Mouse (Mus musculus) kidney, embryonic 15.5 days (tissue): Measurements from ENCODE around the gene Mbl1. TPM values are rescaled to one million over a fixed set of nuclear protein-coding genes. Genes with fewer than 3 reads are reported as not detected.
A peak's percentile ranks its signal among the peaks of the same experiment; 100 is the strongest.

Source experiments
- ATAC-seq: fragments of 200-750 bp; cut with Nextera tagmentation; replicated peaks from 2 replicates; pipeline ENCODE4 v1.8.0; 2017; ENCODE audit warnings: moderate TSS enrichment; ENCODE audit not compliant: low FRiP score
- H3K27ac ChIP-seq: fragments of 300-500 bp; sonication (generic); 2 replicates; pipeline ENCODE4 v1.5.1; 2015; ENCODE audit warnings: mild to moderate bottlenecking, inconsistent platforms
- H3K27me3 ChIP-seq: fragments of 300-500 bp; sonication (generic); 2 replicates; pipeline ENCODE4 v1.6.1; 2015; ENCODE audit warnings: inconsistent platforms
- H3K36me3 ChIP-seq: fragments of 300-500 bp; sonication (generic); 2 replicates; pipeline ENCODE4 v1.6.1; 2015; ENCODE audit warnings: inconsistent platforms
- H3K4me1 ChIP-seq: fragments of 300-500 bp; sonication (generic); 2 replicates; pipeline ENCODE4 v1.6.1; 2015; ENCODE audit warnings: inconsistent platforms
- H3K4me2 ChIP-seq: fragments of 300-500 bp; sonication (generic); 2 replicates; pipeline ENCODE4 v1.6.1; 2015; ENCODE audit warnings: moderate library complexity, mild to moderate bottlenecking, inconsistent platforms
- H3K4me3 ChIP-seq: fragments of 300-500 bp; sonication (generic); replicated peaks from 2 replicates; pipeline ENCODE4 v1.5.1; 2015; ENCODE audit warnings: mild to moderate bottlenecking, inconsistent platforms
- H3K9ac ChIP-seq: fragments of 300-500 bp; sonication (generic); 2 replicates; pipeline ENCODE4 v1.6.1; 2015; ENCODE audit warnings: mild to moderate bottlenecking, inconsistent platforms
- H3K9me3 ChIP-seq: fragments of 300-500 bp; sonication (generic); replicated peaks from 2 replicates; pipeline ENCODE4 v1.6.1; 2016; ENCODE audit warnings: inconsistent platforms
- WGBS: fragments of 180-500 bp; shearing (Covaris S2); methylation state at CpG from one replicate; pipeline ENCODE4 v1.1.7; 2015; ENCODE audit warnings: mixed read lengths; 5-methylcytosine and 5-hydroxymethylcytosine counted together
- polyA plus RNA-seq: library from polyadenylated mRNA; unstranded; fragments of >200 nt; fragmentation: Nextera tagmentation; extraction: Ambion mirVana; gene quantifications from 2 replicates; pipeline ENCODE4 v1.2.1, GENCODE M21; 2015

Gene Mbl1
- polyA plus RNA-seq, 1 experiment from 2014 or later: 0.26 TPM

- ATAC-seq: no peak
- Histone ChIP-seq H3K9me3 (no peaks in the 10 kb centered on the region), H3K9ac (no peak overlapping the region), H3K4me3 (no peak overlapping the region), H3K4me1 (no peaks in the 10 kb centered on the region), H3K4me2 (no peak overlapping the region), H3K27me3 (no peaks in the 10 kb centered on the region), H3K36me3 (no peaks in the 10 kb centered on the region), H3K27ac (no peak overlapping the region)
- WGBS: 77% methylated on average over 3 of the region's 3 CpGs
These were observed 4.3 kb upstream of the Mbl1 start for GRCm38 (mm10) chr14:41146922-41147321.

DNA sequence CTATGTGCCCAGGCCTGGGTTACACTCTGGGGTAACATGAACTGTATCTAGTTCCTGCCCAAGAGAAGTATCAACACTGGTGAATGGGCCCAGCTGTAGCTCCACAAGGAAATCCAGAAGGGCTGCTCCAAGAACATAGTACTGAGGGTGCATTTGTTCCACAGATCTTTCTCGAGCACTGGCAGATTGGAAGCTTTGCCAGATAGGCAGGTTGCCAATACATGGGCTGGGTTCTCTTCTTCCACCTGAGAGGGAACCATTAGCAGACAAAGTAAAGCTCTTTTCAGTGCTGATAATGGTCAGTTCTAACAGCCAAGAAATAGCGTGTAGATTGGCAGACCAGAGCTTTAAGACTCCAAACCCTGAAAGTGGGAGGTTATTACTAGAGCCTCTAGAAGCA lies 3.9 kb upstream of the Mbl1 start:
- Histone ChIP-seq H3K27ac (no peak overlapping the region), H3K4me3 (no peak overlapping the region), H3K27me3 (no peaks in the 10 kb centered on the region), H3K9me3 (no peaks in the 10 kb centered on the region), H3K9ac (no peak overlapping the region), H3K4me1 (no peaks in the 10 kb centered on the region), H3K4me2 (no peak overlapping the region), H3K36me3 (no peaks in the 10 kb centered on the region)
- 83% methylated on average over 2 of the region's 2 CpGs for WGBS
- ATAC-seq: no peak

- H3K4me1 ChIP-seq: no peaks in the 10 kb centered on the region
- H3K9ac ChIP-seq: no peak overlapping the region
- ATAC-seq: no peak
- no peaks in the 10 kb centered on the region for H3K36me3 ChIP-seq
- no peaks in the 10 kb centered on the region for H3K27me3 ChIP-seq
- no peak overlapping the region for H3K27ac ChIP-seq
- H3K4me2 ChIP-seq: no peak overlapping the region
- H3K9me3 ChIP-seq: no peaks in the 10 kb centered on the region
- 90% methylated on average over 4 of the region's 4 CpGs for WGBS
- no peak overlapping the region for H3K4me3 ChIP-seq
These were observed 8.8 kb downstream of the Mbl1 start for GRCm38 (mm10) chr14:41160076-41160475.

GRCm38 (mm10) chr14:41160743-41161142 lies 9.5 kb downstream of the Mbl1 start:
- WGBS: 26% methylated on average over 1 of the region's 1 CpGs
- ATAC-seq: no peak
- H3K4me3 ChIP-seq: no peak overlapping the region
- no peak overlapping the region for H3K27ac ChIP-seq
- H3K9ac ChIP-seq: no peak overlapping the region
- H3K27me3 ChIP-seq: no peaks in the 10 kb centered on the region
- no peak overlapping the region for H3K4me2 ChIP-seq
- H3K9me3 ChIP-seq: no peaks in the 10 kb centered on the region
- H3K4me1 ChIP-seq: no peaks in the 10 kb centered on the region
- H3K36me3 ChIP-seq: no peaks in the 10 kb centered on the region

- no peak overlapping the region for H3K4me2 ChIP-seq
- no peaks in the 10 kb centered on the region for H3K4me1 ChIP-seq
- H3K4me3 ChIP-seq: no peak overlapping the region
- no peak overlapping the region for H3K27ac ChIP-seq
- 20% methylated on average over 2 of the region's 2 CpGs for WGBS
- ATAC-seq: no peak
- no peak overlapping the region for H3K9ac ChIP-seq
- H3K36me3 ChIP-seq: no peaks in the 10 kb centered on the region
- no peaks in the 10 kb centered on the region for H3K27me3 ChIP-seq
- H3K9me3 ChIP-seq: no peaks in the 10 kb centered on the region
These were observed 11.4 kb downstream of the Mbl1 start for GRCm38 (mm10) chr14:41162663-41163062.

DNA sequence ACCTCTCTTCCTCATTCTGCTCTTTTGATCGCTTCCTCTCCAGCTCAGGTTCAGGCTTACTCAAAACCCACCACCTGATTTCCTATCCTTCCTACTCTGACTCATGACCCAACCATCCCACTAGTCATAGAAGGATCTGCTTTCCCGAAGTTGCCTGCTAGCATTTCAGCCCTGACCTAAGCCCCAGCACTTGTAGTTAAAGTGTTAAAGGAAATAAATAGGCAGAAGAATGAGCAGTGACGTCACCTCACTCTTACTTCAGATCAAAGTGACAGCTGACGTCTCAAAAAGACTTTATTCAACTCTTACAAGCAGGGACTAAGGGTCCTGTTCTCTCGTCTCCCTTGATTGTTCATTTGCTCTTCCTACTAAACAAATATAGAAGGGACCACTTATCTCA lies 16.0 kb downstream of the Mbl1 start:
- ATAC-seq: no peak
- 59% methylated on average over 5 of the region's 5 CpGs for WGBS
- Histone ChIP-seq H3K27ac (no peak overlapping the region), H3K36me3 (no peaks in the 10 kb centered on the region), H3K9me3 (no peaks in the 10 kb centered on the region), H3K27me3 (no peaks in the 10 kb centered on the region), H3K4me1 (no peaks in the 10 kb centered on the region), H3K9ac (no peak overlapping the region), H3K4me2 (no peak overlapping the region), H3K4me3 (no peak overlapping the region)

GRCm38 (mm10) chr14:41168567-41168966 lies 17.3 kb downstream of the Mbl1 start:
- Histone ChIP-seq H3K9ac (no peak overlapping the region), H3K36me3 (no peaks in the 10 kb centered on the region), H3K27ac (no peak overlapping the region), H3K27me3 (no peaks in the 10 kb centered on the region), H3K9me3 (no peaks in the 10 kb centered on the region), H3K4me1 (no peaks in the 10 kb centered on the region), H3K4me2 (no peak overlapping the region), H3K4me3 (no peak overlapping the region)
- whole genome bisulfite sequencing: 91% methylated on average over 1 of the region's 1 CpGs
- ATAC-seq: no peak

- H3K27me3 ChIP-seq: no peaks in the 10 kb centered on the region
- H3K4me2 ChIP-seq: no peak overlapping the region
- no peaks in the 10 kb centered on the region for H3K36me3 ChIP-seq
- no peak for ATAC-seq
- no peaks in the 10 kb centered on the region for H3K9me3 ChIP-seq
- no peak overlapping the region for H3K9ac ChIP-seq
- WGBS: 88% methylated on average over 2 of the region's 2 CpGs
- H3K4me1 ChIP-seq: no peaks in the 10 kb centered on the region
- no peak overlapping the region for H3K4me3 ChIP-seq
- no peak overlapping the region for H3K27ac ChIP-seq
These were observed 19.3 kb downstream of the Mbl1 start for GRCm38 (mm10) chr14:41170514-41170913.

GRCm38 (mm10) chr14:41174802-41175201 lies 23.5 kb downstream of the Mbl1 start:
- H3K4me3 ChIP-seq: no peak overlapping the region
- H3K9me3 ChIP-seq: no peaks in the 10 kb centered on the region
- ATAC-seq: no peak
- no peak overlapping the region for H3K27ac ChIP-seq
- WGBS: 63% methylated on average over 1 of the region's 1 CpGs
- no peaks in the 10 kb centered on the region for H3K36me3 ChIP-seq
- no peaks in the 10 kb centered on the region for H3K27me3 ChIP-seq
- no peaks in the 10 kb centered on the region for H3K4me1 ChIP-seq
- H3K9ac ChIP-seq: no peak overlapping the region
- H3K4me2 ChIP-seq: no peak overlapping the region

GRCm38 (mm10) chr14:41185059-41185821 lies 34.0 kb downstream of the Mbl1 start, which contains the start of gene Sftpd:
Gene Sftpd, minus strand, starts transcription at chr14:41185149.
- Histone ChIP-seq H3K36me3 (no peaks in the 10 kb centered on the region), H3K9me3 (no peaks in the 10 kb centered on the region), H3K27me3 (no peaks in the 10 kb centered on the region), H3K4me3 (no peak within 1 kb of the TSS), H3K4me2 (no peak within 1 kb of the TSS), H3K27ac (no peak within 1 kb of the TSS), H3K9ac (no peak within 1 kb of the TSS), H3K4me1 (no peaks in the 10 kb centered on the region)
- ATAC-seq: 0 out of 2 replicates have a peak, but pooled peaks have one; percentile 15
- WGBS: 81% methylated on average over 4 of the region's 4 CpGs

DNA sequence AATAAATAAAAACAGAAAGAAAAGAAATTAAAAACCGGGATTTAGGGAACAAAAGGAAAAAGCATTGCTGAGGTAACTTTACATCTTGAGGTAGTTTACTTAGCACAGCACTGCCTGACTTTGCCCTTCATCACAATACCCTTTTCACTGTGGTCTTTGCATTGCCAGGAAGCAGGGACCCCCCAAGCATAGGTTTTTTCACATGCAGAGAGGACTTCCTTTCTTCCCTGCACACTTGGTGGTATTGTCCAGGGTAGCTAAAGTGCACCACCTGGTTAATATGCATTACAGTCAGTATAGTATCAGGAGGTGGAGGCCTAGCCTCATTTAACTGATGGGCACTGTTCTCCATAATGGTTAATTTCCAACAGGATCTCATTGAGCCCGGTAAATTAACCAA lies 38.2 kb downstream of the Mbl1 start:
- H3K27me3 ChIP-seq: no peaks in the 10 kb centered on the region
- ATAC-seq: no peak
- H3K4me2 ChIP-seq: no peak overlapping the region
- no peaks in the 10 kb centered on the region for H3K36me3 ChIP-seq
- no peak overlapping the region for H3K27ac ChIP-seq
- no peak overlapping the region for H3K4me3 ChIP-seq
- H3K9ac ChIP-seq: no peak overlapping the region
- WGBS: 83% methylated on average over 2 of the region's 2 CpGs
- H3K4me1 ChIP-seq: no peaks in the 10 kb centered on the region
- H3K9me3 ChIP-seq: 0 out of 2 replicates have a peak, but pooled peaks cover 3% of the 10 kb centered on the region

- no peaks in the 10 kb centered on the region for H3K9me3 ChIP-seq
- ATAC-seq: no peak
- H3K36me3 ChIP-seq: no peaks in the 10 kb centered on the region
- H3K4me1 ChIP-seq: no peaks in the 10 kb centered on the region
- WGBS: 46% methylated on average over 6 of the region's 6 CpGs
- H3K4me3 ChIP-seq: no peak overlapping the region
- no peak overlapping the region for H3K27ac ChIP-seq
- H3K9ac ChIP-seq: no peak overlapping the region
- no peak overlapping the region for H3K4me2 ChIP-seq
- H3K27me3 ChIP-seq: no peaks in the 10 kb centered on the region
These were observed 46.9 kb downstream of the Mbl1 start for GRCm38 (mm10) chr14:41198037-41198730.
